Mouse (Mus musculus): ENCODE results near the gene Kcnj6. TPM values are rescaled to one million over a fixed set of nuclear protein-coding genes. Genes with fewer than 3 reads are reported as not detected.

Gene Kcnj6
- not detected in 2 replicates for polyA plus RNA-seq (2016; fragmentation: Nextera tagmentation; extraction: Ambion mirVana)

GRCm38 (mm10) chr16:94997340-94997849 lies at the start of gene Kcnj6:
Kcnj6 (minus strand) TSS chr16:94997701.
- WGBS, result under 1% methylated on average over 43 of the region's 43 CpGs
- Histone ChIP-seq H3K9me3 (no peaks in the 10 kb centered on the region), H3K4me1 (replicated peaks) (peaks cover 24% of the 10 kb centered on the region), H3K27me3 (ENCODE audit: insufficient read depth, poor library complexity, severe bottlenecking) (peaks cover 39% of the 10 kb centered on the region), H3K4me3 (peak within 1 kb of the TSS; percentile 53), H3K36me3 (no peaks in the 10 kb centered on the region), H3K27ac (no peak within 1 kb of the TSS)
- peak; percentile 70 for DNase-seq (ENCODE audit: low spot score)

- no peak for DNase-seq (ENCODE audit: low spot score)
- Histone ChIP-seq H3K36me3 (no peaks in the 10 kb centered on the region), H3K4me3 (no peak overlapping the region), H3K9me3 (no peaks in the 10 kb centered on the region), H3K27me3 (ENCODE audit: insufficient read depth, poor library complexity, severe bottlenecking) (no peaks in the 10 kb centered on the region), H3K27ac (no peak overlapping the region), H3K4me1 (replicated peaks) (no peaks in the 10 kb centered on the region)
- 87% methylated on average over 3 of the region's 3 CpGs for WGBS
Observed at GRCm38 (mm10) chr16:95009937-95010336, 12.4 kb upstream of the Kcnj6 start.

DNA sequence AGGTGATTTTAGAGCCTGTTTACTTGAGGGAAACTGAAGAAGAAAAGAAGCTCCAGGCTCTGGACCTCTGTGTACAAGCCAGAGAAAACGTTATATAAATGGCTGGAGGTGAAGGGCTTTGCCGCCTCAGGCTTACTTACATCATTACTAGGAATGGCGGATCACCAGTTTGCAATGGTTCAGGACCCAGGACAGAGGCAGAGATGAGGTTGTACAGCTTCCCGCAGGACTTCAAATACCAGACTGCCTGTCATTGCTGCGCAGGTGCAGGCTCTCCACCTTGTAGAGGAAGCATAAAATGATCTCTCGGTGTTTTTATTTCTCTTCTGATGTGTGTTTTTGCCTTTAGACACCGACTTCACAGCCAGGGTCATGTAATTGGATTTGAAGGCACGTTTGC lies 7.1 kb upstream of the Kcnj6 start:
- Histone ChIP-seq H3K9me3 (no peaks in the 10 kb centered on the region), H3K27ac (no peak overlapping the region), H3K36me3 (no peaks in the 10 kb centered on the region), H3K27me3 (ENCODE audit: insufficient read depth, poor library complexity, severe bottlenecking) (no peaks in the 10 kb centered on the region), H3K4me1 (replicated peaks) (no peaks in the 10 kb centered on the region; the same call in none of the 2 replicates), H3K4me3 (no peak overlapping the region)
- peak; percentile 12 for DNase-seq (ENCODE audit: low spot score)
- WGBS, result 38% methylated on average over 8 of the region's 8 CpGs

GRCm38 (mm10) chr16:94999551-94999950 lies 2.0 kb upstream of the Kcnj6 start:
- WGBS, result 77% methylated on average over 5 of the region's 5 CpGs
- Histone ChIP-seq H3K9me3 (no peaks in the 10 kb centered on the region), H3K36me3 (no peaks in the 10 kb centered on the region), H3K27ac (no peak overlapping the region), H3K4me3 (no peak overlapping the region), H3K27me3 (ENCODE audit: insufficient read depth, poor library complexity, severe bottlenecking) (peaks cover 37% of the 10 kb centered on the region), H3K4me1 (replicated peaks) (peaks cover 24% of the 10 kb centered on the region)
- no peak for DNase-seq (ENCODE audit: low spot score)

DNA sequence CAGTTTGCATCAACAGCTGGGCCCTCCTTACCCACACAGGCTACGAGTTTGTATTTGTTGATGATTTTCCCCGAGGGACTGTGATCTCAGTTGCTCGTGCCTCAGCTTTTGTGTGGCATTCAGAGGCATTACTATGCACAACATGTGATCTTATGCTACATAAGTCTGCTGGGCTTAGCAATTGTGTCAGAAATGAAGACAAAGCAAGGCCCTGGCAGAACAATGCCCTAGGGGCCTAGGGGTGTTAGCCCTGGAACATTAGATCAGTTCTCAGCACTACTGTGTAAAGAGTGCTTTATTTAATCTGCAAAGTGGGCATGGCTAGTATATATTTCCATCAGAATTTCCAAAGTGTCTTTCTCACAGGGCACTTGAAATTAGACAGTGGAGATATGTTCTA lies 1.5 kb upstream of the Kcnj6 start:
- no peak for DNase-seq (ENCODE audit: low spot score)
- no peaks in the 10 kb centered on the region for H3K36me3 ChIP-seq

GRCm38 (mm10) chr16:94996791-94997281 lies 665 bp downstream of the Kcnj6 start:
- peak overlapping the region; percentile 53 for H3K4me3 ChIP-seq
- no peaks in the 10 kb centered on the region for H3K9me3 ChIP-seq
- DNase-seq (ENCODE audit: low spot score), result no peak
- no peaks in the 10 kb centered on the region for H3K36me3 ChIP-seq
- H3K27me3 ChIP-seq (ENCODE audit: insufficient read depth, poor library complexity, severe bottlenecking), result peaks cover 39% of the 10 kb centered on the region
- 14% methylated on average over 16 of the region's 16 CpGs for WGBS
- peaks cover 24% of the 10 kb centered on the region for H3K4me1 ChIP-seq (replicated peaks)
- no peak overlapping the region for H3K27ac ChIP-seq

More for the DNA sequence above, 1.5 kb upstream of the Kcnj6 start:
- Histone ChIP-seq H3K27me3 (ENCODE audit: insufficient read depth, poor library complexity, severe bottlenecking) (peaks cover 39% of the 10 kb centered on the region), H3K4me3 (no peak overlapping the region), H3K4me1 (replicated peaks) (peaks cover 24% of the 10 kb centered on the region), H3K9me3 (no peaks in the 10 kb centered on the region), H3K27ac (no peak overlapping the region)
- WGBS, result 46% methylated on average over 3 of the region's 3 CpGs

DNA sequence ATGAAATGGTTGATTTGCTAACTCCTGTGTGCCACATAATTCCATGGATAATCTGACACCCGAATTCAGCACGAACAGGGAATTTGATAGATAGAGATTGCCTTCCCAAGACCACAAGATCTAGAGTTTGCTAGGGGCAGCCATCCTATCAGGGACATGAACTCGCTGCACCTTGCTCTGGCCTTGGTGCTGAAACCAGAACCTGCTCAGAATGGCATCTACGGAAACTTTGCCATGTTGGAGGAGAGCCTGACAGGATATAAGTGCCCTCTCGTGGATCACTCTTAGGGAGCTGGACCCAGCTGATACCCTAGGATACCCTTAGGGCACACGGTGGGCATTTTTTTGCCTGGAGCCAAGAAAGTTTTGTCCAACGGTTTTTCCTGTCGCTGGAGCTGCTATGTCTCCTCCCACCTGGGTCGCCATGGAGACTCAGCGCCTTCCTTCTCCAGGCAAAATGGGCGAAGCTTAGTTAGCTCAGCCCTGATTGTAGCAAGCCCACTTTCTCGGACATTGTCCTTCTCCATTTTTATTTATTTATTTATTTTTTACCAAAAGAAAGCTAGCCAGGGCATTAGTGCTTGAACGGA lies 1.9 kb downstream of the Kcnj6 start:
- Histone ChIP-seq H3K27ac (no peak overlapping the region), H3K9me3 (no peaks in the 10 kb centered on the region), H3K4me3 (no peak overlapping the region), H3K4me1 (replicated peaks) (peaks cover 24% of the 10 kb centered on the region), H3K27me3 (ENCODE audit: insufficient read depth, poor library complexity, severe bottlenecking) (peaks cover 39% of the 10 kb centered on the region), H3K36me3 (no peaks in the 10 kb centered on the region)
- DNase-seq (ENCODE audit: low spot score), result peak; percentile 64
- WGBS, result 12% methylated on average over 13 of the region's 13 CpGs

DNA sequence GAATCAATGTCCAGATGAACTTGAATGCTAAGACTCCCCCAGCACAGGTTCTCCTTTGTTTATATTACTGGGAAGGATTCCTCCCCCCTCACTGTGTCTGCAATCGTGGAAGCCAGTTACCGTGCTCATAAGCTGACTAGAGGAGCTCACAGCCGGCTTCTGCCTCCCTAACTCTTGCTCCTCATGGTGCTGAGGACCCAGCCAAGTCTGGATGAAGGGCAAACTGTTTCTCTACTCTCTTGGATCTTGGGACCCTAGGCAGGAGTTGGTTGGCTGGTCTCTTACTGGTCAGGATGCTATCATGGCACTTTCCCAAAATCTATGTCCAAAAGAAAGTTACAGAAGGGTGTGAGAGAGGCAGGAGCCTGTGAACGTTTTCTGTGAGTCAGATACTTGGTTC lies 2.6 kb downstream of the Kcnj6 start:
- no peak for DNase-seq (ENCODE audit: low spot score)
- no peak overlapping the region for H3K4me3 ChIP-seq
- H3K27ac ChIP-seq, result no peak overlapping the region
- H3K9me3 ChIP-seq, result no peaks in the 10 kb centered on the region
- H3K36me3 ChIP-seq, result no peaks in the 10 kb centered on the region
- peaks cover 24% of the 10 kb centered on the region for H3K4me1 ChIP-seq (replicated peaks)
- WGBS, result 65% methylated on average over 4 of the region's 4 CpGs
- peaks cover 39% of the 10 kb centered on the region for H3K27me3 ChIP-seq (ENCODE audit: insufficient read depth, poor library complexity, severe bottlenecking)

GRCm38 (mm10) chr16:94994148-94994547 lies 3.4 kb downstream of the Kcnj6 start:
- no peaks in the 10 kb centered on the region for H3K36me3 ChIP-seq
- no peak overlapping the region for H3K27ac ChIP-seq
- H3K9me3 ChIP-seq, result no peaks in the 10 kb centered on the region
- H3K27me3 ChIP-seq (ENCODE audit: insufficient read depth, poor library complexity, severe bottlenecking), result peaks cover 39% of the 10 kb centered on the region
- DNase-seq (ENCODE audit: low spot score), result no peak
- H3K4me1 ChIP-seq (replicated peaks), result peaks cover 20% of the 10 kb centered on the region
- no peak overlapping the region for H3K4me3 ChIP-seq
- WGBS, result 82% methylated on average over 3 of the region's 3 CpGs

GRCm38 (mm10) chr16:94990114-94990513 lies 7.4 kb downstream of the Kcnj6 start:
- Histone ChIP-seq H3K4me1 (replicated peaks) (no peaks in the 10 kb centered on the region), H3K27me3 (ENCODE audit: insufficient read depth, poor library complexity, severe bottlenecking) (peaks cover 4% of the 10 kb centered on the region; the same call in 1 of the 2 replicates), H3K4me3 (no peak overlapping the region), H3K36me3 (no peaks in the 10 kb centered on the region), H3K27ac (no peak overlapping the region), H3K9me3 (no peaks in the 10 kb centered on the region)
- 78% methylated on average over 2 of the region's 2 CpGs for whole genome bisulfite sequencing
- DNase-seq (ENCODE audit: low spot score), result no peak

- WGBS, result 74% methylated on average over 9 of the region's 9 CpGs
- no peaks in the 10 kb centered on the region for H3K36me3 ChIP-seq
Observed at GRCm38 (mm10) chr16:94986731-94987130, 10.8 kb downstream of the Kcnj6 start.

DNA sequence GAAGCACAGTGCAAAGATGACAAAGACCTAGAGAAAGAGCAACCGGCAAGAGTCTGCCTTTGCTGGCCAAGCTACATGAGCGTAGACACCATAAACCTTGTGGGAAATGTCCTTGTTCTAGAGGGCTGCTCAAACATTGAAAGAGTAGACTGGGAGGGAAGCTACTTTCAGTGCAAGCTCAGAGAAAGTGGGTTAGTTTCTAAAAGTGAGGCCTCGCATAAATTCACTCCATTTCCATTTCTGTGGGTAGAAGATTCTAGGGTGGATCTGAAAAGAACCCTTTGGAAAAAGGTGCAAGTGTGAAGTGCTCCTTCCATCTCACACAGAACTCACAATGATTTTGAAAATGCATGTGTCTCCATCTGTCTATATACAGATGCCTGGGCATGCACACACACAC lies 13.2 kb downstream of the Kcnj6 start:
- no peak overlapping the region for H3K27ac ChIP-seq
- WGBS, result 94% methylated on average over 3 of the region's 3 CpGs
- H3K4me1 ChIP-seq (replicated peaks), result no peaks in the 10 kb centered on the region
- no peaks in the 10 kb centered on the region for H3K27me3 ChIP-seq (ENCODE audit: insufficient read depth, poor library complexity, severe bottlenecking)
- no peak for DNase-seq (ENCODE audit: low spot score)
- no peaks in the 10 kb centered on the region for H3K9me3 ChIP-seq
- no peak overlapping the region for H3K4me3 ChIP-seq
- no peaks in the 10 kb centered on the region for H3K36me3 ChIP-seq

More at GRCm38 (mm10) chr16:94986731-94987130, 10.8 kb downstream of the Kcnj6 start:
- Histone ChIP-seq H3K4me1 (replicated peaks) (no peaks in the 10 kb centered on the region), H3K27ac (no peak overlapping the region), H3K4me3 (no peak overlapping the region), H3K27me3 (ENCODE audit: insufficient read depth, poor library complexity, severe bottlenecking) (no peaks in the 10 kb centered on the region), H3K9me3 (no peaks in the 10 kb centered on the region)
- no peak for DNase-seq (ENCODE audit: low spot score)

GRCm38 (mm10) chr16:94980374-94980773 lies 17.1 kb downstream of the Kcnj6 start:
- Histone ChIP-seq H3K36me3 (no peaks in the 10 kb centered on the region), H3K27me3 (ENCODE audit: insufficient read depth, poor library complexity, severe bottlenecking) (no peaks in the 10 kb centered on the region), H3K27ac (no peak overlapping the region), H3K4me1 (replicated peaks) (no peaks in the 10 kb centered on the region), H3K4me3 (no peak overlapping the region), H3K9me3 (no peaks in the 10 kb centered on the region)
- WGBS, result 81% methylated on average over 2 of the region's 2 CpGs
- DNase-seq (ENCODE audit: low spot score), result no peak

Measured in hindbrain, embryonic 10.5 days (tissue).